Mouse (Mus musculus) bone marrow, adult 2 months (tissue): ENCODE results near the gene Fmo3. TPM values are rescaled to one million over a fixed set of nuclear protein-coding genes. Genes with fewer than 3 reads are reported as not detected.

ENCODE experiments used
- H3K27ac ChIP-seq: fragments of 200-500 bp; 2 replicates; pipeline ENCODE4 v1.5.1; 2012; ENCODE audit warnings: low read depth, mild to moderate bottlenecking, control low read depth, inconsistent platforms, low read length; ENCODE audit not compliant: control insufficient read depth, poor library complexity, insufficient read depth
- H3K4me1 ChIP-seq: fragments of 200-500 bp; 2 replicates; pipeline ENCODE4 v1.6.1; 2011; ENCODE audit warnings: low read length; ENCODE audit not compliant: control insufficient read depth, insufficient read depth
- H3K4me3 ChIP-seq: fragments of 200-500 bp; replicated peaks from 2 replicates; pipeline ENCODE3; 2011; ENCODE audit warnings: mild to moderate bottlenecking, low read depth, low read length, control low read depth; ENCODE audit not compliant: control insufficient read depth
- CTCF ChIP-seq: fragments of 200-500 bp; IDR thresholded peaks from 2 replicates; pipeline ENCODE4 v1.5.1; 2011; ENCODE audit warnings: low read length, control low read depth; ENCODE audit not compliant: control insufficient read depth, insufficient read depth
- POLR2A ChIP-seq: fragments of 200-500 bp; IDR thresholded peaks from 2 replicates; pipeline ENCODE4 v1.6.1; 2011; ENCODE audit warnings: low read depth, mild to moderate bottlenecking, control low read depth, low read length, borderline replicate concordance; ENCODE audit not compliant: control insufficient read depth
- WGBS: fragments of 180-500 bp; shearing (Covaris S2); methylation state at CpG from one replicate; pipeline ENCODE4 v1.1.7; 2018; 5-methylcytosine and 5-hydroxymethylcytosine counted together
- polyA plus RNA-seq: library from polyadenylated mRNA; stranded (reverse); fragments of >200 nt; gene quantifications from 2 replicates; pipeline ENCODE4 v1.2.4, GENCODE M21; 2011; ENCODE audit warnings: low replicate concordance; ENCODE audit not compliant: missing spikeins, insufficient read depth, insufficient read length

The Fmo3 gene
- polyA plus RNA-seq, 1 experiment, result not detected

- TF ChIP-seq POLR2A (no peak), CTCF (no peak)
- Histone ChIP-seq H3K4me1 (no peaks in the 10 kb centered on the region), H3K4me3 (no peak overlapping the region), H3K27ac (no peak overlapping the region)
- 68% methylated on average over 5 of the region's 5 CpGs for WGBS
These were observed 46.2 kb downstream of the Fmo3 start for GRCm38 (mm10) chr1:162937970-162938695.

- Histone ChIP-seq H3K4me3 (no peak within 1 kb of the TSS), H3K4me1 (no peaks in the 10 kb centered on the region), H3K27ac (no peak within 1 kb of the TSS)
- no peak for TF ChIP-seq CTCF
- TF ChIP-seq POLR2A, result no peak
- WGBS, result 74% methylated on average over 6 of the region's 6 CpGs
These were observed 46.9 kb downstream of the Fmo3 start, which contains the start of gene Fmo6 for GRCm38 (mm10) chr1:162937415-162937814. Gene Fmo6, minus strand, starts transcription at chr1:162937515.

- no peak overlapping the region for H3K27ac ChIP-seq
- TF ChIP-seq CTCF (no peak), POLR2A (no peak)
- WGBS, result 78% methylated on average over 4 of the region's 4 CpGs
- no peaks in the 10 kb centered on the region; the same call in 1 of the 2 replicates for H3K4me1 ChIP-seq
- no peak overlapping the region for H3K4me3 ChIP-seq
These were observed 49.8 kb downstream of the Fmo3 start for GRCm38 (mm10) chr1:162934374-162935012.

GRCm38 (mm10) chr1:162932386-162932785 is 51.9 kb downstream of the Fmo3 start:
- no peak overlapping the region for H3K27ac ChIP-seq
- no peaks in the 10 kb centered on the region; the same call in 1 of the 2 replicates for H3K4me1 ChIP-seq
- no peak overlapping the region for H3K4me3 ChIP-seq
- TF ChIP-seq CTCF (no peak), POLR2A (no peak)
- WGBS, result 85% methylated on average over 4 of the region's 4 CpGs

- TF ChIP-seq CTCF, result no peak
- no peak for TF ChIP-seq POLR2A
- H3K4me3 ChIP-seq, result no peak overlapping the region
- WGBS, result 71% methylated on average over 5 of the region's 5 CpGs
- H3K4me1 ChIP-seq, result no peaks in the 10 kb centered on the region; the same call in 1 of the 2 replicates
- no peak overlapping the region for H3K27ac ChIP-seq
These were observed 52.4 kb downstream of the Fmo3 start for GRCm38 (mm10) chr1:162931880-162932279.

- Histone ChIP-seq H3K27ac (no peak overlapping the region), H3K4me3 (no peak overlapping the region), H3K4me1 (no peaks in the 10 kb centered on the region; the same call in 1 of the 2 replicates)
- WGBS, result 60% methylated on average over 4 of the region's 4 CpGs
- no peak for TF ChIP-seq POLR2A
- no peak for TF ChIP-seq CTCF
These were observed 52.9 kb downstream of the Fmo3 start for GRCm38 (mm10) chr1:162931310-162931875.

GRCm38 (mm10) chr1:162930631-162931030 is 53.7 kb downstream of the Fmo3 start:
- TF ChIP-seq POLR2A, result no peak
- WGBS, result 72% methylated on average over 2 of the region's 2 CpGs
- no peak overlapping the region for H3K4me3 ChIP-seq

GRCm38 (mm10) chr1:162929146-162929545 is 55.2 kb downstream of the Fmo3 start:
- WGBS, result 82% methylated on average over 3 of the region's 3 CpGs
- TF ChIP-seq CTCF (no peak), POLR2A (no peak)
- no peaks in the 10 kb centered on the region; the same call in 1 of the 2 replicates for H3K4me1 ChIP-seq
- H3K4me3 ChIP-seq, result no peak overlapping the region
- no peak overlapping the region for H3K27ac ChIP-seq

More at GRCm38 (mm10) chr1:162930631-162931030, 53.7 kb downstream of the Fmo3 start:
- no peaks in the 10 kb centered on the region; the same call in 1 of the 2 replicates for H3K4me1 ChIP-seq
- H3K27ac ChIP-seq, result no peak overlapping the region
